Mouse (Mus musculus): ENCODE data around the gene Olfr1354.
"Not testable (repeated sequence)": the region's sequence is repeated elsewhere in the genome, so short reads cannot be mapped to it uniquely, and the experiment has no call there.

Gene Olfr1354

GRCm38 (mm10) chr10:78912871-78913270, at the start of gene Olfr1354:
Gene Olfr1354 (plus strand): TSS chr10:78913171.
- H3K36me3 ChIP-seq (ENCODE audit: control insufficient read depth, insufficient read depth, low read length, poor library complexity, severe bottlenecking); H3K27me3 ChIP-seq (ENCODE audit: control insufficient read depth, insufficient read depth, low read length, poor library complexity, severe bottlenecking); DNase-seq (ENCODE audit: low read depth, low spot score): not testable (repeated sequence)

GRCm38 (mm10) chr10:78875240-78875639, 37.7 kb upstream of the Olfr1354 start, which contains the start of gene Olfr1355:
Gene Olfr1355 (plus strand): TSS chr10:78875540.
- no peak for DNase-seq (ENCODE audit: low read depth, low spot score)

GRCm38 (mm10) chr10:78950336-78950735, 37.4 kb downstream of the Olfr1354 start, which contains the start of gene Olfr8:
Gene Olfr8 (plus strand): TSS chr10:78950636.
- H3K27me3 ChIP-seq (ENCODE audit: control insufficient read depth, insufficient read depth, low read length, poor library complexity, severe bottlenecking); H3K36me3 ChIP-seq (ENCODE audit: control insufficient read depth, insufficient read depth, low read length, poor library complexity, severe bottlenecking); DNase-seq (ENCODE audit: low read depth, low spot score): not testable (repeated sequence)

More at GRCm38 (mm10) chr10:78875240-78875639, 37.7 kb upstream of the Olfr1354 start, which contains the start of gene Olfr1355:
- H3K36me3 ChIP-seq (ENCODE audit: control insufficient read depth, insufficient read depth, low read length, poor library complexity, severe bottlenecking) = no peaks in the 10 kb centered on the region
- no peaks in the 10 kb centered on the region for H3K27me3 ChIP-seq (ENCODE audit: control insufficient read depth, insufficient read depth, low read length, poor library complexity, severe bottlenecking)

- not testable (repeated sequence) for H3K27me3 ChIP-seq (ENCODE audit: control insufficient read depth, insufficient read depth, low read length, poor library complexity, severe bottlenecking); DNase-seq (ENCODE audit: low read depth, low spot score); H3K36me3 ChIP-seq (ENCODE audit: control insufficient read depth, insufficient read depth, low read length, poor library complexity, severe bottlenecking)
Measured at GRCm38 (mm10) chr10:78963009-78963408, 50.0 kb downstream of the Olfr1354 start, which contains the start of gene Olfr1353. Gene Olfr1353 (plus strand): TSS chr10:78963309.
